Mouse (Mus musculus) hindbrain, embryonic 16.5 days (tissue): ENCODE measurements around the gene Smarcd2. TPM values are rescaled to one million over a fixed set of nuclear protein-coding genes. Genes with fewer than 3 reads are reported as not detected.

Experiments used
- ATAC-seq: fragments of 200-750 bp; cut with Nextera tagmentation; 2 replicates; pipeline ENCODE4 v1.8.0; 2017; ENCODE audit warnings: moderate TSS enrichment, moderate library complexity
- H3K27ac ChIP-seq: fragments of 300-500 bp; sonication (generic); 2 replicates; pipeline ENCODE4 v1.5.1; 2014; ENCODE audit warnings: low read depth, mild to moderate bottlenecking, control low read depth, low read length, moderate library complexity
- H3K27me3 ChIP-seq: fragments of 300-500 bp; sonication (generic); replicated peaks from 2 replicates; pipeline ENCODE4 v1.6.1; 2014; ENCODE audit warnings: low read length; ENCODE audit not compliant: control insufficient read depth, insufficient read depth
- H3K36me3 ChIP-seq: fragments of 300-500 bp; sonication (generic); 2 replicates; pipeline ENCODE4 v1.6.1; 2014; ENCODE audit warnings: mild to moderate bottlenecking, low read length, moderate library complexity, mixed read lengths; ENCODE audit not compliant: control insufficient read depth, insufficient read depth
- H3K4me1 ChIP-seq: fragments of 300-500 bp; sonication (generic); 2 replicates; pipeline ENCODE4 v1.6.1; 2014; ENCODE audit warnings: low read depth, low read length; ENCODE audit not compliant: control insufficient read depth, insufficient read depth
- H3K4me2 ChIP-seq: fragments of 300-500 bp; sonication (generic); 2 replicates; pipeline ENCODE4 v1.6.1; 2014; ENCODE audit warnings: mild to moderate bottlenecking, low read length, control low read depth, moderate library complexity
- H3K4me3 ChIP-seq: fragments of 300-500 bp; sonication (generic); 2 replicates; pipeline ENCODE4 v1.5.1; 2014; ENCODE audit warnings: mild to moderate bottlenecking, low read length, control low read depth, moderate library complexity
- H3K9ac ChIP-seq: fragments of 300-500 bp; sonication (generic); 2 replicates; pipeline ENCODE4 v1.6.1; 2014; ENCODE audit warnings: low read depth, mild to moderate bottlenecking, control low read depth, low read length, moderate library complexity
- H3K9me3 ChIP-seq: fragments of 300-500 bp; sonication (generic); 2 replicates; pipeline ENCODE4 v1.6.1; 2014; ENCODE audit warnings: mild to moderate bottlenecking, low read length, moderate library complexity; ENCODE audit not compliant: control insufficient read depth
- WGBS: fragments of 180-500 bp; shearing (Covaris S2); extraction: QIAGEN DNeasy Blood & Tissue Kit; methylation state at CpG from one replicate; pipeline ENCODE4 v1.1.7; 2014; 5-methylcytosine and 5-hydroxymethylcytosine counted together
- polyA plus RNA-seq: library from polyadenylated mRNA; unstranded; fragments of >200 nt; fragmentation: Nextera tagmentation; extraction: Ambion mirVana; gene quantifications from 2 replicates; pipeline ENCODE4 v1.2.1, GENCODE M21; 2015

Smarcd2 gene
- polyA plus RNA-seq, 1 experiment from 2014 or later: 9.6 TPM

DNA sequence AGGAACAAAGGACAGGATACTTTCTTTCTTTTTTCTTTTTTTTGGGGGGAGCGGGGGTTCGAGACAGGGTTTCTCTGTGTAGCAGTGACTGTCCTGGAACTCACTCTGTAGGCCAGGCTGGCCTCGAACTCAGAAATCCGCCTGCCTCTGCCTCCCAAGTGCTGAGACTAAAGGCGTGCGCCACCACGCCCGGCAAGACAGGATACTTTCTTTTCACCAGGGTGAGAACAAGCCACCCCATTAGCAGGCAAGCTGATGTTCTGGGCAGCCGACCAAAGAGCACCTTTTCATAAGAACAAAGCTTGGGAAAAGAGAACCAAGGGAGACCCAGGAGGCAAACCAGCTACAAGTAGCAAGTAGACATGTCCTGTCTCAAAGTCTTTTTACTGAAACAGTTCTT is 34.0 kb upstream of the Smarcd2 start:
- Histone ChIP-seq H3K9me3 (no peaks in the 10 kb centered on the region), H3K4me3 (no peak overlapping the region), H3K9ac (no peak overlapping the region), H3K4me2 (no peak overlapping the region), H3K27ac (no peak overlapping the region), H3K36me3 (no peaks in the 10 kb centered on the region), H3K27me3 (no peaks in the 10 kb centered on the region), H3K4me1 (no peaks in the 10 kb centered on the region)
- ATAC-seq: no peak
- 79% methylated on average over 9 of the region's 9 CpGs for WGBS

DNA sequence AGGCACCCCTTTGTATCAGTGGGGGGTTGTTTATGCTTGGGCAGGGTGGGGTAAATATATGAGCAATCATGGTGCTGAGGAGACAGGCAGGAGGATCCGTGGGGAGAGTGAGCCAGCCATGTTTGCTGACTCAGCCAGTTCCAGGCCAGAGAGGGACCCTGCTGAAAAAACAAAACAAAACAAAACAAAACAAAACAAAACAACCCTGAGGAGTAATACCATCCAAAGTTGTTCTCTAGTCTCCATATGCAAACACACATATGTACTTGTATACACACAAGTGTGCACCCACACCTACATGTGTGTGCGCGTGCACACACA is 33.3 kb upstream of the Smarcd2 start:
- no peaks in the 10 kb centered on the region for H3K4me1 ChIP-seq
- no peak overlapping the region for H3K27ac ChIP-seq
- WGBS: 81% methylated on average over 3 of the region's 3 CpGs
- no peak overlapping the region for H3K4me2 ChIP-seq
- H3K4me3 ChIP-seq: no peak overlapping the region
- H3K36me3 ChIP-seq: no peaks in the 10 kb centered on the region
- ATAC-seq: no peak
- H3K9ac ChIP-seq: no peak overlapping the region
- H3K27me3 ChIP-seq: no peaks in the 10 kb centered on the region
- H3K9me3 ChIP-seq: no peaks in the 10 kb centered on the region

DNA sequence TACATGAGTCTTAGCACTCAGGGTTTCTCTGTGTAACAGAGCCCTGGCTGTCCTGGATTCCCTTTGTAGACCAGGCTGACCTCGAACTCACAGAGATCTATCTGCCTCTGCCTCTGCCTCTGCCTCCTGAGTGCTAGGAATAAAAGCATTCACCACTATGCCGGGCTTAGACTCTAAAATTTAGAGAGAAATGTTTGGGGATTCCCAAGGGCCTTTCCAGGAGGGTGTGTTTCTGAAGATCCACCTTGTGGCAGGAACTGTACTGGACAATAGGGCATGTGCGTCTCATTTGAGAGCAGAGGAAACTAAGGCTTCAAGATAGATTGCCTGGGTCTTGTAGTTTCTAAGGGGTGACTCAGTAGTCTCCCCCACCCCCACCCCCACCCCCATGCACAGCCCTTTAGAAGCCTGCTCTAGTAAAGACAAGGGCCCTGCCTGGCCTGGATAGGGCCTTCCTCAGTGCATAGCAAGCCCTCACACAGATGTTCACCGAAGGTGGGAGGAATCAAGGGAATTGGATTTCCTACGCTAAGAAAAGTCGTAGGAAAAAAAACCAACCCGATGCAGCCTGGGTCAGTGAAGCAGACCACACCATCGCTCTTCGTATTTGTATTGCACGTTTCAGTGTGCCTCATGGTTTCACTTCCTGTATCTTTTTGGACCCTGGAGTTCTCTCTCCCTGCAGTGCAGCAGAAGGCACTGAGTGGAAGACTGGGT is 32.7 kb upstream of the Smarcd2 start:
- Histone ChIP-seq H3K27me3 (no peaks in the 10 kb centered on the region), H3K9me3 (no peaks in the 10 kb centered on the region), H3K27ac (no peak overlapping the region), H3K4me1 (no peaks in the 10 kb centered on the region), H3K36me3 (no peaks in the 10 kb centered on the region), H3K9ac (no peak overlapping the region), H3K4me2 (no peak overlapping the region), H3K4me3 (no peak overlapping the region)
- no peak for ATAC-seq
- WGBS: 85% methylated on average over 10 of the region's 10 CpGs

DNA sequence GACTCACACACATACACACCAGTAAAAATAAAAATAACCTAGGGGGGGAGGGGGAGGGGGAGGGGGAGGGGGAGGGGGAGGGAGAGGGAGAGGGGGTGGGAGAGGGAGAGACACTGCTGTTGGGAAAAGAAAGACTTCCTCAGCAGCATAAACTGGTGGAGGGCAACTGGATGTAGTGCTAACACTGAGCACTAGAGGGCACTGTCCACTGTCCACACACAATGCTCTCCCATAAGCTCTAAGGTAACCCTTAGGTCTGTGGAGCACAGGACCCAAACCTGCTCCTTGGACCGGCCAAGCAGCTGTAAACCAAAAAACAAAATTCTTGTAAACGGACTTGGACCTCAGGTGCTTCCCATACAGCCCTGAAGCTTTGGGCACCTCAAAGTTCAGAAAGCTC is 29.9 kb upstream of the Smarcd2 start:
- 30% methylated on average over 2 of the region's 2 CpGs for WGBS

DNA sequence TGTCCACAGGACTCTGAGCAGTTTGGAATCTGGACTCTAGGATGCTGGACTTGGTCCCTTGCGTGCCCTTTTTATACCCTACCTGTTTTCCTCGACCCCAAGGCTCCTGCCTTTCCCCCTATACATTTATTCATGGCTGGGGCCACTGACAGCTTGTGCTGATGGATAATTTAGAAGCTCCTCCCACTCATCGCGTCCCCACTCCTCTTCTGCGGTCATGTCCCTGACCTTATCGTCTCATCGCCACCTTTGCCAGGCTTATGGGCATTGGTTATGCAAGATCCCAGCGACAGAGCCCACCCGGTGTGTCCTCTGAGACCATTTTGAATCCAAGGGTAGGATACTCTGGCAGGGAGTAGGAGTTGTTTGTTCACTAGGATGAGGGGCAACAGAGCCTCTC is 29.0 kb upstream of the Smarcd2 start, which contains the start of gene Gh:
Gene Gh, minus strand, starts transcription at position 101 of the 400 bp plus-strand sequence.
- H3K27me3 ChIP-seq: no peaks in the 10 kb centered on the region
- H3K36me3 ChIP-seq: no peaks in the 10 kb centered on the region
- ATAC-seq: no peak
- no peak within 1 kb of the TSS for H3K9ac ChIP-seq
- WGBS: 82% methylated on average over 9 of the region's 9 CpGs
- H3K4me1 ChIP-seq: no peaks in the 10 kb centered on the region
- H3K4me2 ChIP-seq: no peak within 1 kb of the TSS
- H3K27ac ChIP-seq: no peak within 1 kb of the TSS
- H3K9me3 ChIP-seq: no peaks in the 10 kb centered on the region
- no peak within 1 kb of the TSS for H3K4me3 ChIP-seq

More for the DNA sequence above, 29.9 kb upstream of the Smarcd2 start:
- Histone ChIP-seq H3K4me2 (no peak overlapping the region), H3K27me3 (no peaks in the 10 kb centered on the region), H3K36me3 (no peaks in the 10 kb centered on the region), H3K9me3 (no peaks in the 10 kb centered on the region), H3K4me1 (no peaks in the 10 kb centered on the region), H3K4me3 (no peak overlapping the region), H3K27ac (no peak overlapping the region), H3K9ac (no peak overlapping the region)
- no peak for ATAC-seq

DNA sequence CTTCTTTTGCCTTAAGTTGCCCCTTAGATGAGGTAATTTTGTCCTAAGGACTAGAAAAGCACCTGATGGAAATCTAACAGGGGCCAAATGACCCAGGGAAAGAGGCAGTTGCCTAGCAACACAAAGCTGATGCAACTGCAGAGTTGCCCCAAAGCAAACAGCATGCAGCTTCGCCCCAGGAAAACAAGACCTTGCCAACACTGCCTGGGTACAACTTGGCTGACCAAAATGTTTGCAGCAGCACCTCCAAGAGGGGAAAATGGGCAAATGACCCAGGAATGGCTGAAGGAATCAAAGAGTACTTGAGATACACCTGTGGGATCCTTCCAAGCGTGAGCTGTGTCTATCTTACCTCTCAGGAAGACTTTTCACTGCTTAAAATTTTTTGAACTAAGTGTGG is 19.1 kb upstream of the Smarcd2 start:
- Histone ChIP-seq H3K4me2 (no peak overlapping the region), H3K9ac (no peak overlapping the region), H3K4me1 (no peaks in the 10 kb centered on the region), H3K4me3 (no peak overlapping the region), H3K9me3 (no peaks in the 10 kb centered on the region), H3K36me3 (no peaks in the 10 kb centered on the region), H3K27ac (no peak overlapping the region), H3K27me3 (no peaks in the 10 kb centered on the region)
- no peak for ATAC-seq
- 86% methylated on average over 2 of the region's 2 CpGs for WGBS

DNA sequence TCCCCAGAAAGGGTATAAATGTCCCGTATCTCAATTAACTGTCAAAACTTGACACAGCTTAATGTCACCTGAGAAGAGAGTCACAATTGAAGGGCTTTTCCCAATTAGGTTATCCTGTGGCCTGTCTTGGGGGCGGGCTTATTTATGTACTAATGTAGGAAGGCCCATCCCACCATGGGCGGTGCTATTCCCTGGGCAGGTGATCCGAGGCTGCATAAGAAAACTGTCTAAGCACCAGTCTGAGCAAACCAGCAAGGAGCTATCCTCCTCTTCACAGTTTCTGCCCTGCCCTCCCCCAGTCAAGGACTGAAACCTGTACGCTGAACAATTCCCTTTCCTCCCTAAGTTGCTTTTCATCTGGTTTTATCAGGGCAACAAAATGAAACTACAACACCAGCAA is 17.6 kb upstream of the Smarcd2 start:
- Histone ChIP-seq H3K9ac (no peak overlapping the region), H3K4me2 (no peak overlapping the region), H3K27me3 (no peaks in the 10 kb centered on the region), H3K27ac (no peak overlapping the region), H3K36me3 (no peaks in the 10 kb centered on the region), H3K4me1 (no peaks in the 10 kb centered on the region), H3K9me3 (no peaks in the 10 kb centered on the region), H3K4me3 (no peak overlapping the region)
- ATAC-seq: no peak
- WGBS: 90% methylated on average over 5 of the region's 5 CpGs

DNA sequence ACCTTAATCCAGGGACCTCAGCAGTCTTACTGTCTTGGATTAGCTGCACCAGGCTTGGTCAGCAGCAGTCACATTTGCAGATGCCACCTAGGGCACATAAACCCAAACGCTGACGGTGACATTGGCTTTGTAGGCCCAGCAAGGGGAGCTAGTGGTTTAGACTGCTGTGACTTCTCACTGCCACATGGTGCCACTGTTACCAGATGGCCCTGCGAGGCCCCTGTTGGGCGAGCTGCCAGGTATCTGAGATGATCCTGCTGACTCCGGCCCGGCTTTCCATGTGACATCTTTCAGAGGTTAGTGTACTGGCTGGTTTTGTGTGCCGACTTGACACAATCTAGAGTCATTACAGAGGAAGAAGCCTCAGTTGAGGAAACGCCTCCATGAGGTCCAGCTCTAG is 16.6 kb upstream of the Smarcd2 start:
- Histone ChIP-seq H3K4me2 (no peak overlapping the region), H3K27me3 (no peaks in the 10 kb centered on the region), H3K4me1 (no peaks in the 10 kb centered on the region), H3K36me3 (no peaks in the 10 kb centered on the region), H3K4me3 (no peak overlapping the region), H3K27ac (no peak overlapping the region), H3K9me3 (no peaks in the 10 kb centered on the region), H3K9ac (no peak overlapping the region)
- WGBS: 50% methylated on average over 8 of the region's 8 CpGs
- ATAC-seq: no peak

DNA sequence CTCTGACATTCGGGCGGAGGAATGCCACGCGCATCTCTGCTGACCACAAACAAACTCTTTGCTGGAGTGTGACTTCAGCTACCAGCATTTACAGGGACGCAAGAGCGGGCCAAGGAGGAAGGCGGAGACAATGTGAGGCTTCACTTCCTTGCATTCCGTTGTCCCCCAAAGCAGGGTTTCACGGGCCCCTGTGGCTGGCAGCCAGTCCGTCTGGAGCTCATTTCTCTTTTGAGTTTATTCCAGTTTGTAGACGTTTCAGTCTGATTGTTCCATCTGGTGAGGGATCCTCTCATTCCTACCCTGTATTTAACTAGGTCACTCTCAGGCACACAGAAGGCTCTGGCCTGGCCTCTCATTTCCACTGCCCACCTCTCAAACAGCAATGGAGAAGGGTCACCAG is 14.2 kb upstream of the Smarcd2 start:
- 56% methylated on average over 11 of the region's 11 CpGs for WGBS
- H3K27ac ChIP-seq: no peak overlapping the region
- H3K36me3 ChIP-seq: no peaks in the 10 kb centered on the region
- H3K4me2 ChIP-seq: no peak overlapping the region
- ATAC-seq: no peak
- H3K9me3 ChIP-seq: no peaks in the 10 kb centered on the region
- H3K4me3 ChIP-seq: no peak overlapping the region
- H3K9ac ChIP-seq: no peak overlapping the region
- no peaks in the 10 kb centered on the region for H3K4me1 ChIP-seq
- H3K27me3 ChIP-seq: no peaks in the 10 kb centered on the region

DNA sequence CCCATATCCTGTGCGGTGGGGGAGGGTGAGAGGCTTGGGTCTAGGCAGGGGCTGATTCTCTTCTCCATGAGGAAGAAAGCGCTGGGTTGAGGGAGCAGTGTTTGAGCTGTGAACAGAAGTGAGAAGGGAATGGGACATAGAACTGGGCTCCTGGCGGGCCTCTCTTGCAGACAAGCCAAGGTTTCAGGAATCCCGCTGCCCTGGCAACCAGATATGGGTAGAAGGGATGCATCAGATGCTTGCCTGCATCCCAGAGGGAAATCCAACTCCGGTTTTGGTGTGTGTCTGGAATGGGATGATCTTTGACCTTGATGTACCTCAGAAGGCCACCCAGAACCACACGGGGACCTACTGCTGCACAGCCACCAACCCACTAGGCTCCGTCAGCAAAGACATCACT is 13.4 kb upstream of the Smarcd2 start:
- H3K4me3 ChIP-seq: no peak overlapping the region
- no peak overlapping the region for H3K4me2 ChIP-seq
- 78% methylated on average over 7 of the region's 7 CpGs for WGBS
- no peak for ATAC-seq
- no peaks in the 10 kb centered on the region for H3K36me3 ChIP-seq
- H3K9me3 ChIP-seq: no peaks in the 10 kb centered on the region
- no peak overlapping the region for H3K9ac ChIP-seq
- H3K27ac ChIP-seq: no peak overlapping the region
- H3K4me1 ChIP-seq: no peaks in the 10 kb centered on the region
- no peaks in the 10 kb centered on the region for H3K27me3 ChIP-seq
